Mouse (Mus musculus): ENCODE measurements around the gene Bcl6b.

GRCm38 (mm10) chr11:70230239-70230727 lies 685 bp upstream of the Bcl6b start:
- TF ChIP-seq POLR2A (IDR thresholded peaks at IDR 0.05; ENCODE audit: low read depth, low read length) (no peak), CTCF (IDR thresholded peaks at IDR 0.05; ENCODE audit: extremely low read depth, insufficient read length, insufficient replicate concordance, low read depth, low read length) (peak; percentile 94)

All from small intestine, adult 2 months (tissue).